Mouse (Mus musculus): Measurements from ENCODE around the gene Nkg7.

DNA sequence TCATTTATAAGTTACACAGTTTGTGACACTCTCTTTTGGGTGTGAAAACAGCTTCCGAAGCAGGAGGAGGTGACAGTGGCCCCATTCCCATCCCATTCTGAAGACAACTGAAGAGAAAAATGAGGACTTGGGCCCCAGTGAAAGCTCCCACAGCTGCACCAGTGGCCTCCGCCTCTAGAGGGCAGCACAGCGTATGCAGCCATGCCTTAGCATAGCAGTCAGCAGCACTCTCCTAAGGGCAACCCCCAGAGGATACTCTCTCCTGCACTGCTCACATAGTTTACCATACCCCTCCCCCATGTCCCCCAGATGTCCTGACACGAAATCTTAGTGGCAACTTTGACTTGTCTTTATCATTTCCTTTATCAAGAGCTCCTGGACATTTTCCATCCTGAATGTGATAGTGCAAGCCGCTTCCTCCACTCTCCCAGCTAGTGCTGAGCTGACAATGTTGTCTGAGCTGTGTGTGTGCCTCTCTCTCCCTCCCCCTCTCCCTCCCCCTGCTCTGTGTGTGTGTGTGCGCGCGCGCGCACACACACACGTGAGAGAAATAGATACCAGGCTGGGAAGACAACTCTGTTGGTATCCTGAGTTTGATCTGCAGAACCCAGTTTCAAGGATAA lies 13.8 kb upstream of the Nkg7 start:
- TF ChIP-seq CTCF (IDR thresholded peaks at IDR 0.05; ENCODE audit: borderline replicate concordance, insufficient read depth, low read depth, low read length) (peak; percentile 95), POLR2A (IDR thresholded peaks at IDR 0.05; ENCODE audit: borderline replicate concordance, insufficient read depth, low read length) (no peak)

Data from cerebellum, adult 2 months (tissue).